Mouse (Mus musculus) gastrocnemius, adult 8-10 months (tissue): ENCODE results near the gene Bcl7b. TPM values are rescaled to one million over a fixed set of nuclear protein-coding genes. Genes with fewer than 3 reads are reported as not detected.
A peak's percentile ranks its signal among the peaks of the same experiment; 100 is the strongest.

Experiments used
- DNase-seq, 2 experiments: peaks; one replicate each; pipeline ENCODE4 v3.0.0; 2022; ENCODE audit warnings: low spot score in 2 of 2
- total RNA-seq, 4 experiments: library from RNA; stranded (reverse); gene quantifications; 2 replicates each; pipeline ENCODE4 v1.2.4; 2022

Bcl7b gene
- total RNA-seq, 4 experiments from 2014 or later, result 25.2 to 34.5 (median 28.4) TPM

DNA sequence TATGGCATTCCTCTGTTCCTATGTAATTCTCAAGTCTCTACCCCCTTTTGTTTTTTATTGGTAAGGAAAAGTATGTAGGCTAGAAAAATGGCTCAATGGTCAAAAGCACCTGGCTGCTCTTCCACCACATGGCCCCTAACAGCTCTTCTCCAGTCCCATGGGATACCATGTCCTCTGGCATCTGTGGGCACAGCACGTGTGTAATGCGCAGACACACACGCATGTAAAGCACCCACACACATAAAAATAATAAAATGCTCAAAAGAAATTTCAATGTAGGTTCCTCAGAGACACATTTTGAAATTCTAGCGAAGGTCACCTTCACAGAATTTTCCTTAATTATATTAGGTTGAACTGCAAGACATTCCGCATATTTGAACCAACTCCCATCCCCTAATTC lies 1.4 kb downstream of the Bcl7b start:
- DNase-seq, result no peak

DNA sequence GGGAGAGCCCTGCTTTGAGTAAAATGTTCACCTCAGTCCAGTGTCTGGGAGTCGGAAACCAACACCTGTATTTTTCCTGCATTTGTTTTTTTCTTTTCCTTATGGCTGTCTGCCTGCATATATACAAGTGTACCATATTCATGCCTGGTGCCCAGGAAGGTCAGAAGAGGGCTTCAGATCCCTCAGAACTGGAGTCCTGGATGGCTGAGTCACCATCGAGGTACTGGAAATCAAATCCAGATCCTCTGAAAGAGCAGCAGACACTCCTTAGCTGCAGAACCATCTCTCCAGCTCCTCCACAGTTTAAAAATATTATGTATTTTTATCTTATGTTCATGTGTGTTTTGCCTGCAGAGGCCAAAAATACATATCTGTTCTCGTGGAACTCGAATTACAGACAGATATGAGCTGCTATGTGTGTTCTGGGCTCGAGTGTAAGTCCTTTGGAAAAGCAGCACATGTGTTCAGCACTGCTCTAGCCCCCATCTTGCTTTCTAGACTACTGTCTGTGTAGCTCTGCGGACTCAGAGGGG lies 3.7 kb downstream of the Bcl7b start:
- DNase-seq, result no peak

- DNase-seq, result no peak
Observed at GRCm38 (mm10) chr5:135172986-135173385, 4.9 kb downstream of the Bcl7b start.

DNA sequence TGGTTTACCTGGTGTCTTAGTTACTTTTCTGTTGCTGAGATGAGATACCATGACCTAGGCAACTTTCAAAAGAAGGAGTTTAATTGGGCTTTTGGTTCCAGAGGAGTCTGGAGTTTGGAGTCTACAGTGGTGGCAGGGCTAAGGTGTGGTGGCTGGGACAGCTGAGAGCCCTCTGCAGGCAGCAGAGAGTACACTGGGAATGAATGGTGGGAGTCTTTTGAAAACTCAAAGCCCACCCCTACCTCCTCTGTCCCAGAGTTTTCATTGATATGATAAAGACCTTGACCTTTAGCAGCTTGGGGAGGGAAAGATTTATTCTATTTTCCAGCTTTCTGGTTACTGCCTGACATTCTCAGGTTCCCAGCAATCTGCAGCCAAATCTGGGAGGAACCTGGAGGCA lies 7.0 kb downstream of the Bcl7b start:
- no peak for DNase-seq

DNA sequence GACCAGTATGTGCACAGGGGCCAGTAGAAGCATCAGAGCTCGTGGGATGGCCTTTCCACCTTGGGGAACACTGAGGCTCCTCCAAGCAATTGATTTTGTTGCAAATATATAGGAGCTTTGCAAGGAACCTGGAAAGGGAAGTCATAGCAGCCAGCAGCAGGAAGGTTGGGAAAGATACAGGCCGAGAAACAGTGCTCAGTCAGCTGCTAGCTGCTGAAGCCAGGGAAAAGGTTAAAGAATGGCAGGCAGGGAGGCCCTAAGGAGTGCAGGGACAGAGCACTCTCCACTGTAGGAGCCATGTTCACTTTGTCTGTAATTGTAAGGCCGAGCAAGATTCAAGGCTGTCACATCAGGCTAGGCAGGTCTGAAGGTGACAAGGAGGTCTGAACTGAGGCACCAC lies 10.4 kb downstream of the Bcl7b start:
- no peak for DNase-seq

DNA sequence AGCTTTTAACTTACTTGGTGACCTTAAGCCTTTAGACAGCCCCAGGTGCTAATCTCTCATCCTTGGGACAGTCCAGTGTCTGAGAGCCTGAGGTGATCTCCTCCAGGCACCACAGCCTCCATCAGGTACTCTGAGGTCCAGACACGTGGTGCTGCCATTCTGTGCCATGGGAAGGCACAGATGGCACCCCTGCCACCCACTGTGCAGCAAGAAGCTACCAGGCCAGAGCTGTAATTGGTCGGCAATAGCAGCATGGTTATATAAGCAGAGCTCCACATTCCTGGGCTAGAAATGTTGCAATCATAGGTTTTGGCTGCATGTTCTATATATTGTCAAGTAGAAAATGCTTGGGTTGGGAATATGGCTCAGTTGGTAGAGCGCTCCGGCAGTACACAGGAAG lies 10.9 kb downstream of the Bcl7b start:
- no peak for DNase-seq

- no peak for DNase-seq
Observed at GRCm38 (mm10) chr5:135179616-135180015, 11.5 kb downstream of the Bcl7b start.

DNA sequence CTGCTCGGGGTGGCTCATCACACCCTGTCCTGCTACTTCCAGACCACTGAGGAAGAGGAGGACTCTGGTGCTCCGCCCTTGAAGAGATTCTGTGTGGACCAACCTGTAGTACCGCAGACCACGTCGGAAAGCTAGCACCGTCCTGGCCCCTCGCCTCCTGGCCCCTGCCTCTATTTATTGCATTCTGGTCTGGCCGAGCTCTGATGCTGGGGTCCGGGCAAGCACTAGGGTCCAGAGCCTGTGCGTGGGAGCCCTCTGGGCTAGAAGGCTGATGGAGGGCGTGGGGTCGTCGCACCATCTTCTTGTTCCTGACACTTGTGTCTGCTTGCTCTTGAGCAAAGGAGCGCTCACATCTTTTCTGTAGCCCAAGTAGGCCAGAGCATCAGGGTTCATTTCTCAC lies 12.7 kb downstream of the Bcl7b start:
- DNase-seq, result no peak

- no peak for DNase-seq
Observed at GRCm38 (mm10) chr5:135181776-135182175, 13.7 kb downstream of the Bcl7b start.

- no peak for DNase-seq
Observed at GRCm38 (mm10) chr5:135183131-135183861, 15.2 kb downstream of the Bcl7b start.

- no peak for DNase-seq
Observed at GRCm38 (mm10) chr5:135185016-135185415, 16.9 kb downstream of the Bcl7b start.

- no peak for DNase-seq
Observed at GRCm38 (mm10) chr5:135185596-135185995, 17.5 kb downstream of the Bcl7b start.

DNA sequence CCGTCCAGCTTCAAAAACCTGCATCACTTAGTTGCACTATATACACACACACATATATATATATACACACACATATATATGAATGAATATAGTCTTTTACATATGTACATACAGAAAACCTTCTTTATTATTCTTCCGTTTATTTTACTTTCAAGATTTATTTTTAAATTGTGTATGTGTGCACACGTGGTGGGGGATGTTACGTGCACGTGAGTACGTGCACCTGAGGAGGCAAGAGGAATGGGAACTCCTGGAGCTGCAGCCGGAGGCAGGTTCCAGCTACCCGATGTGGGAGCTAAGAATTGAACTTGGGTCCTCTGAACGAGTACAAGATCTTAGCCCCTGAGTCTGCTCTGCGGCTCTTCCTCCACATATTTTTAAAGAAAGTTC lies 18.1 kb downstream of the Bcl7b start:
- no peak for DNase-seq

DNA sequence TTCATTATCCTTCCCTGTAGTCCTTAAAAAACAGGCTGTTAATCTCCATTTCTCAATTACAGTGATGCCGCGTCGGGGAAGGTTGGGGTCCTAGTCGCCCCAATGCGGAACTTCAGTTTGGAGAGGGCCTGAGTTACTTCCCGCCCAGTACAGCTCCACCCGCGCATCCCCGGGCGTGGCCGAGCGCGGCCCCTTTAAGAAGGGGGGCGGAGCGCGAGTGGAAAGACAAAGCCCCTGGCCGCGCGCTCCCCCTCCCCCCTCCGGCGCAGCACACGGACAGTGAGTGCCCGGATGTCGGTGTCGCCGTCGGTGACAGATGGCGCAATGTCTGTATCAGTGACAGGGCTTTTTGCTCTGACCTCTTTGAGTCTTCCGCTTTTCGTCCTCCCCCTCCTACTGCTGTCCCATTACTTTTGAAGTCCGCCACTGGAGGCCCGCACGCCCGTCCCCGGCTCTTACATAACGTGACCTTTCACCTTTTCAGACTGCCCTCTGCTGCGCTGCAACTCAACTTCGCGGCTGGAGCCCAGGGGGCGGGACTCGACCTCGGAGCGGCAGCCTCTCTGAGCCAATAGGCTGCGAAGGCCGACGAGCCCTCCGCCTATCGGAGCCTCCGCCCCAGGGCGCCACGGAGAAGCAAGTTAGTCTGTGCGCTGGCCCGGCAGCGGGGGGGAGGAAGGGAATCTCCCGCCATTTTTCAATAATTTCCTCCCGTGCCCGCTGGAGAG lies 18.7 kb downstream of the Bcl7b start, which contains the start of gene Baz1b:
Baz1b (plus strand) TSS at position 644 of the 728 bp plus-strand sequence.
- DNase-seq, result peak; percentile 99

- peak; percentile 16 to 24 for DNase-seq
Observed at GRCm38 (mm10) chr5:135187349-135188213, 19.5 kb downstream of the Bcl7b start.

- DNase-seq, result no peak
Observed at GRCm38 (mm10) chr5:135188214-135188554, 20.1 kb downstream of the Bcl7b start.

- DNase-seq, result no peak
Observed at GRCm38 (mm10) chr5:135189281-135190022, 21.4 kb downstream of the Bcl7b start.

- DNase-seq, result peak; percentile 24 to 29
Observed at GRCm38 (mm10) chr5:135191620-135192019, 23.5 kb downstream of the Bcl7b start.

DNA sequence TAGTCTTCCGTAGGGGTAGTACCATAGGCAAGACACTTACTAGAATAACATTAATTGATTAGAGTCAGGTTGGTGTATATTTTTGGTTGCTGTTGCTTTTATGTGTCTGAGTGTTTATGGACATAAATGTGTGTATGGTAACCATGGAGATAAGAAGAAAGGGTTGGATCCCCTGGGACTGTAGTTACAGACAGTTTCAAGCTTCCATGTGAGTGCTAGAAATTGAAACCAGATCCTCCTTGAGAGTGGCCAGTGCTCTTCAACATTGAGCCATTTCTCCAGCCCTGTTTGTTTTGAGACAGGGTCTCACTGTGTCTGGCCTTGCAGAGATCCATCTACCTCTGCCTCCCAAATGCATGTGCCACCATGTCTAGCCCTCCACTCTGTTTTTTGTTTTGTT lies 24.3 kb downstream of the Bcl7b start:
- no peak for DNase-seq

DNA sequence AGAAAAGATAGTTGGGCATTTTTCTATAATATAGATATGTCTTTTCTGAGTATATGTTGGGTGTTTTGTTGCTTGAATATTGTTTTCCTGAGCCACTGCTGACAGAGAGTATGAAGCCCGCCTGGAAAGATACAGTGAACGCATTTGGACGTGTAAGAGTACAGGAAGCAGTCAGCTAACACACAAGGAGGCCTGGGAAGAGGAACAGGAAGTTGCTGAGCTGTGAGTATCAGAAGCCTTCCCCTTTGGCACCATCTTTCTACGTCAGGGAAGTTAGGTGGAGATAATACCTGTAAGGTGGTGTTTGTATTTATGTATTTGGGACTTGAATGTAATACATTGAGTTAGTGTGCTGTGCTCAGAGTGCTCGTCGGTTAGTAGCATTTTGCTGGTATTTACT lies 28.3 kb downstream of the Bcl7b start:
- no peak for DNase-seq

GRCm38 (mm10) chr5:135202763-135203162 lies 34.7 kb downstream of the Bcl7b start:
- DNase-seq, result no peak
